Mouse (Mus musculus) splenic B cell, adult 2 months (primary cell): ENCODE measurements around the gene Bri3.

ENCODE experiments used
- DNase-seq: peaks from one replicate; pipeline ENCODE4 v3.0.0-alpha.2; 2011; ENCODE audit warnings: low read depth, low spot score
- H3K27me3 ChIP-seq: 2 replicates; pipeline ENCODE4 v1.6.1; 2012; ENCODE audit warnings: mild to moderate bottlenecking, low read length, moderate library complexity, mixed read lengths; ENCODE audit not compliant: control insufficient read depth, poor library complexity, insufficient read depth, severe bottlenecking
- H3K36me3 ChIP-seq: 2 replicates; pipeline ENCODE4 v1.6.1; 2012; ENCODE audit warnings: mild to moderate bottlenecking, low read length, moderate library complexity, mixed read lengths; ENCODE audit not compliant: control insufficient read depth, poor library complexity, insufficient read depth, severe bottlenecking

The Bri3 gene

GRCm38 (mm10) chr5:144243901-144244487 is at the start of gene Bri3:
Gene Bri3 (plus strand): TSS chr5:144244437.
- H3K27me3 ChIP-seq, result no peaks in the 10 kb centered on the region
- H3K36me3 ChIP-seq, result no peaks in the 10 kb centered on the region
- no peak for DNase-seq

- no peak for DNase-seq
- H3K27me3 ChIP-seq, result no peaks in the 10 kb centered on the region
- peaks cover 2% of the 10 kb centered on the region; the same call in 1 of the 2 replicates for H3K36me3 ChIP-seq
These were observed 48.7 kb upstream of the Bri3 start for GRCm38 (mm10) chr5:144195567-144195966.

- H3K27me3 ChIP-seq, result no peaks in the 10 kb centered on the region
- DNase-seq, result no peak
- H3K36me3 ChIP-seq, result peaks cover 16% of the 10 kb centered on the region
These were observed 43.6 kb upstream of the Bri3 start for GRCm38 (mm10) chr5:144200616-144201015.

GRCm38 (mm10) chr5:144202430-144202829 is 41.8 kb upstream of the Bri3 start:
- H3K27me3 ChIP-seq, result no peaks in the 10 kb centered on the region
- DNase-seq, result no peak

GRCm38 (mm10) chr5:144203398-144203959 is 40.8 kb upstream of the Bri3 start:
- Histone ChIP-seq H3K36me3 (peaks cover 14% of the 10 kb centered on the region), H3K27me3 (no peaks in the 10 kb centered on the region)
- DNase-seq, result no peak

More at GRCm38 (mm10) chr5:144202430-144202829, 41.8 kb upstream of the Bri3 start:
- peaks cover 14% of the 10 kb centered on the region for H3K36me3 ChIP-seq

- no peak for DNase-seq
- no peaks in the 10 kb centered on the region for H3K27me3 ChIP-seq
- H3K36me3 ChIP-seq, result peaks cover 14% of the 10 kb centered on the region
These were observed 39.9 kb upstream of the Bri3 start for GRCm38 (mm10) chr5:144204303-144204702.

GRCm38 (mm10) chr5:144204911-144205310 is 39.3 kb upstream of the Bri3 start:
- Histone ChIP-seq H3K27me3 (no peaks in the 10 kb centered on the region), H3K36me3 (peaks cover 14% of the 10 kb centered on the region)
- no peak for DNase-seq

- no peaks in the 10 kb centered on the region for H3K27me3 ChIP-seq
- DNase-seq, result no peak
- peaks cover 14% of the 10 kb centered on the region for H3K36me3 ChIP-seq
These were observed 38.2 kb upstream of the Bri3 start for GRCm38 (mm10) chr5:144206069-144206468.

GRCm38 (mm10) chr5:144207478-144207877 is 36.8 kb upstream of the Bri3 start:
- peak; percentile 57 for DNase-seq
- peaks cover 12% of the 10 kb centered on the region for H3K36me3 ChIP-seq
- no peaks in the 10 kb centered on the region for H3K27me3 ChIP-seq

GRCm38 (mm10) chr5:144214453-144214852 is 29.8 kb upstream of the Bri3 start:
- H3K27me3 ChIP-seq, result no peaks in the 10 kb centered on the region
- DNase-seq, result peak; percentile 75

GRCm38 (mm10) chr5:144215992-144216391 is 28.2 kb upstream of the Bri3 start:
- Histone ChIP-seq H3K36me3 (peaks cover 1% of the 10 kb centered on the region; the same call in 1 of the 2 replicates), H3K27me3 (no peaks in the 10 kb centered on the region)
- no peak for DNase-seq

More at GRCm38 (mm10) chr5:144214453-144214852, 29.8 kb upstream of the Bri3 start:
- peaks cover 1% of the 10 kb centered on the region for H3K36me3 ChIP-seq

- Histone ChIP-seq H3K36me3 (peaks cover 1% of the 10 kb centered on the region; the same call in 1 of the 2 replicates), H3K27me3 (no peaks in the 10 kb centered on the region)
- no peak for DNase-seq
These were observed 26.2 kb upstream of the Bri3 start for GRCm38 (mm10) chr5:144218061-144218460.

- Histone ChIP-seq H3K27me3 (0 out of 2 replicates have a peak, but pooled peaks cover 2% of the 10 kb centered on the region), H3K36me3 (peaks cover 1% of the 10 kb centered on the region; the same call in 1 of the 2 replicates)
- no peak for DNase-seq
These were observed 24.9 kb upstream of the Bri3 start for GRCm38 (mm10) chr5:144219306-144219705.

- Histone ChIP-seq H3K36me3 (peaks cover 1% of the 10 kb centered on the region; the same call in 1 of the 2 replicates), H3K27me3 (0 out of 2 replicates have a peak, but pooled peaks cover 2% of the 10 kb centered on the region)
- DNase-seq, result no peak
These were observed 24.3 kb upstream of the Bri3 start for GRCm38 (mm10) chr5:144219936-144220335.

GRCm38 (mm10) chr5:144221305-144221704 is 22.9 kb upstream of the Bri3 start:
- 0 out of 2 replicates have a peak, but pooled peaks cover 2% of the 10 kb centered on the region for H3K27me3 ChIP-seq

More at GRCm38 (mm10) chr5:144221305-144221704, 22.9 kb upstream of the Bri3 start:
- DNase-seq, result peak; percentile 86
- no peaks in the 10 kb centered on the region for H3K36me3 ChIP-seq
